Mouse (Mus musculus) bone marrow, adult 2 months (tissue): ENCODE measurements around the gene Gata3. TPM values are rescaled to one million over a fixed set of nuclear protein-coding genes. Genes with fewer than 3 reads are reported as not detected.

ENCODE experiments used
- H3K27ac ChIP-seq: fragments of 200-500 bp; 2 replicates; pipeline ENCODE4 v1.5.1; 2012; ENCODE audit warnings: low read depth, mild to moderate bottlenecking, control low read depth, inconsistent platforms, low read length; ENCODE audit not compliant: control insufficient read depth, poor library complexity, insufficient read depth
- H3K4me1 ChIP-seq: fragments of 200-500 bp; 2 replicates; pipeline ENCODE4 v1.6.1; 2011; ENCODE audit warnings: low read length; ENCODE audit not compliant: control insufficient read depth, insufficient read depth
- H3K4me3 ChIP-seq: fragments of 200-500 bp; replicated peaks from 2 replicates; pipeline ENCODE3; 2011; ENCODE audit warnings: mild to moderate bottlenecking, low read depth, low read length, control low read depth; ENCODE audit not compliant: control insufficient read depth
- CTCF ChIP-seq: fragments of 200-500 bp; IDR thresholded peaks from 2 replicates; pipeline ENCODE4 v1.5.1; 2011; ENCODE audit warnings: low read length, control low read depth; ENCODE audit not compliant: control insufficient read depth, insufficient read depth
- POLR2A ChIP-seq: fragments of 200-500 bp; IDR thresholded peaks from 2 replicates; pipeline ENCODE4 v1.6.1; 2011; ENCODE audit warnings: low read depth, mild to moderate bottlenecking, control low read depth, low read length, borderline replicate concordance; ENCODE audit not compliant: control insufficient read depth
- WGBS: fragments of 180-500 bp; shearing (Covaris S2); methylation state at CpG from one replicate; pipeline ENCODE4 v1.1.7; 2018; 5-methylcytosine and 5-hydroxymethylcytosine counted together
- polyA plus RNA-seq: library from polyadenylated mRNA; stranded (reverse); fragments of >200 nt; gene quantifications from 2 replicates; pipeline ENCODE4 v1.2.4, GENCODE M21; 2011; ENCODE audit warnings: low replicate concordance; ENCODE audit not compliant: missing spikeins, insufficient read depth, insufficient read length

Gene Gata3
- polyA plus RNA-seq, 1 experiment, result 6.1 TPM

DNA sequence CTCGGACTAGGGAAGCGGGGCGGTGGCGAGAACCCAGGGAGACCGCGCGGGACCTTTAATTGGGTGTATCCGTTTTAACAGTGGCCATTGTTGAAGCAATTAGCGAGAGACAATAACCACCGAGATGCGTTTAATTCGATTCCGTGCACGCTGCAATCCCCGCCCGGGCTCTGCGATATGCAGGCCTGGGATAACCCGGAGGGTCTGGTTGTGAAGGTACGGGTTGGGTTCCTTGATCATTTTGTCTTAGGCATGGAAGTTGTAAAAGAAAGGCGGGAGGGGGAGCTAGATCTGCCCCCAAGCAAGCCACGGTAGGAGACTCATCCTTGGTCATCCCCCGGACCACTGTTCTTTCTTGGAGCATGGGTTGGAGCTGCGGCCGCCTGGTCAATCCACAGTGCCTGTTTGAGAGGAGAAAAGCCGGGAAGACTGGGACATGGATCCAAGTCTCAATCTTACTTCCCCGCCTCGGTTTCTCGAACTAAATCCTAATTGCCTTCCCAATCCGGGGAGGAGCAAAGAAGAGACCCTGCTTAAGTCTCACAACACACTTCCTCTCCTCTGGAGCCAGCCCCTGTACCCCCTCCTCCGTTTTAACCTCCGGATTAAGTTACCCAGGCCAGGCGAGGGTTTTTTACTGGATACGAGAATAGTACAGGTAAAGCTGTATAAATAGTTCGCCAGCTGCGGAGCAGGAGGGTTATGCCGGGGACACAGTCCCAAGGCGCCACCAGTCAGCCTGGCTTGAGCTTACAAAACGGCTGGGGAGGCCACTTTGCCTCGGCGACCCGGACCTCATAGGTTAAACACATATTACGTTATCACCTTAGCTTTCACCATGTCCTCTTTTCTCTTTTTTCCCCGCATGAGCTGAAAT lies 6.7 kb downstream of the Gata3 start:
- TF ChIP-seq POLR2A (no peak), CTCF (no peak)
- H3K27ac ChIP-seq, result no peak overlapping the region
- H3K4me1 ChIP-seq, result no peaks in the 10 kb centered on the region; the same call in 1 of the 2 replicates
- 2% methylated on average over 43 of the region's 43 CpGs for WGBS
- no peak overlapping the region for H3K4me3 ChIP-seq

DNA sequence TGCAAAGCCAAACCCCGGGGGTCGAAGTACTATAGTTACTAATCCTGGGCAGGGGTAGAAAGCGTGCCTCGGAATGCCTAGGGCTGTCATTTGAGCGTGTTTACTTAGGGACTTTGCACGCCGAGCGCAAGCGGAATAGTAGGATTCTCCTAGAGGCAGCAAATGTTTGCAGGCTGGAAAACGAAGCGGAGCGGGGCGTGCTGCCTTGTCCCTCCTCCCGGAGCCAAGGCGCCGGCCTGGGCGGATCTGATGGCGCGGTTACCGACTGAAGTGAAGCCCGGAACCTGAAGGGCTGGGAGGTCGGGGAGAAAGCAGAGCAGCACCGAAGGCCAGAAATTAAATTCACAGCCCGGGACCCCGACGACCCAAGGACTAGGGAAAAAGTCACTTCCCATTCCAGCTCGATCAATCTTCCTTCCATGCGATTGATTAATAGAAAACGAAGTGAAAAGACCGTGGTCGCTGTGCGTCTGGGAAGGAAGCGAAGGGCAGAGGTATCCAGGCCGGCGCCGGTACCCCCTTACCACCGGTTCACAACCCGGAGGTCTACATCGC lies 7.4 kb downstream of the Gata3 start:
- Histone ChIP-seq H3K27ac (no peak overlapping the region), H3K4me1 (no peaks in the 10 kb centered on the region; the same call in 1 of the 2 replicates), H3K4me3 (no peak overlapping the region)
- WGBS, result 2% methylated on average over 39 of the region's 39 CpGs
- TF ChIP-seq CTCF, result no peak
- no peak for TF ChIP-seq POLR2A

DNA sequence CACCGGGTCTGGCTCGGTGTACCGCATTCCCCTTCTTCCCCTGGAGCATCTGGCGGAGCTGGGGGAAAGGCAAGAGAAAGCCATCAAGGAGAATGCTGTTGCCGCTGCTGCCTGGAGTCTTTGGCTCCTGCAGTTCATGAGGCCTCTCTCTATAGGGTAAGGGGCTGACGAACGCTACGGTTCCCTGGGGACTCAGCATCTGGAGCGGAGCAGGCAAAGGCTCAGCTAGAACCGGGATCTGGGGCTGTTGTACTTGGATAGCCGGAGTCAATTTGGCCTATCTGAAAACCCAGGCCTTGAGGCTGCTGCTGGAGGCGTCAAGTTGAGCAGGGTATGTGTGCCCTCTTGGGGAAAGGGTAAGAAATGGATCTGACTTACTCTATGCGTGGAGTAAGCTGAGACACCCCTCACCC lies 8.2 kb downstream of the Gata3 start:
- WGBS, result 13% methylated on average over 13 of the region's 13 CpGs
- no peak overlapping the region; the same call in 1 of the 2 replicates for H3K27ac ChIP-seq
- TF ChIP-seq POLR2A (no peak), CTCF (no peak)
- H3K4me1 ChIP-seq, result no peaks in the 10 kb centered on the region; the same call in 1 of the 2 replicates
- no peak overlapping the region for H3K4me3 ChIP-seq

DNA sequence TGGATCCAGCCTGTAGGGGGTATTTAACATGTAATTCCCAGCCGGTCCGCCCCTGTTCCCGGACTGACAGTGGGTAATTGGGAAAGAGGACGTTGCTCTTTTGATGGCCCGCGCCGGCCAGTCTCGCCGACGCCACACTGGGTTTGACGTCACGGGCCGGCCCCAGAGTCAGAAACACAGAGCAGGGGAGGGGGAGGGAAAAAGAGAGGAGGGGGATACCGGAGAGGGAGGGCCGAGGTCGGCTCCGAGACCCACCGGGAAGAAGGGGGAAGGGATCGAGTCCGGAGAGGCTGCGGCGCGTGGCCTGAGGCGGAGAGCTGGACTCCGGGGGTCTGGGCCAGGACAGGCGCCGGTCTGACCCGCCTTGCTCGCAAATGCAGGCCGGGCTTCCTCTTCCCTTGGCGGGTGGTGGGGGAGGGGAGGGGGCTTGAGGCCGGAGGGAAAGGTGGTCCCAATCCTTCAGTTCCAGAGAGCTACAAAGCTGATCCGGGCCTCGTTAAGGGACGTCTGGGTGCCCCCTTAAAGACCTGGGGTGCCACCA lies 8.7 kb downstream of the Gata3 start, which contains the start of gene 4930412O13Rik:
TSS of gene 4930412O13Rik (plus strand) at position 202 of the 541 bp plus-strand sequence.
- no peak within 1 kb of the TSS for H3K4me3 ChIP-seq
- H3K27ac ChIP-seq, result no peak within 1 kb of the TSS; the same call in 1 of the 2 replicates
- no peak for TF ChIP-seq CTCF
- 7% methylated on average over 33 of the region's 35 CpGs for WGBS
- no peaks in the 10 kb centered on the region; the same call in 1 of the 2 replicates for H3K4me1 ChIP-seq

DNA sequence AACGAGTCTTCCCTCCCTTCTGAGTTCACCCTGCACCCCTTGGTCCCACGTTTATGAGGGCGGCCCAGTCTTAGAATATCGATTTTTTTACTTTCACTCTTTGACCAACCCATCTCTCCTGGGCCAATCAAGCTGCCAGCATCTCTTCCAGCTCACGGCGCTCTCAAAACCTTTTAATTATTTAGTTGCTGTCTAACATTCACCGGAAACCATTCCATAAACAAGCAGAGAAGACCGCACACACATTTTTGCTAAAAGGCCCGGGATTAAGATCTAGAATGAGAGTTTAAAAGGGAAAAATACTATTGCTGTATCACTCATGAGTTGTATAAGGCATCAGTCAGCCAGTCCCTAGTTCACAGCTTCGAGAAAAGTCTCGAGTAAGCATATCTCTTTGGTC lies 9.6 kb downstream of the Gata3 start:
- no peak overlapping the region for H3K4me3 ChIP-seq
- no peaks in the 10 kb centered on the region; the same call in 1 of the 2 replicates for H3K4me1 ChIP-seq
- no peak overlapping the region for H3K27ac ChIP-seq
- TF ChIP-seq CTCF (no peak), POLR2A (no peak)
- WGBS, result 7% methylated on average over 11 of the region's 11 CpGs

DNA sequence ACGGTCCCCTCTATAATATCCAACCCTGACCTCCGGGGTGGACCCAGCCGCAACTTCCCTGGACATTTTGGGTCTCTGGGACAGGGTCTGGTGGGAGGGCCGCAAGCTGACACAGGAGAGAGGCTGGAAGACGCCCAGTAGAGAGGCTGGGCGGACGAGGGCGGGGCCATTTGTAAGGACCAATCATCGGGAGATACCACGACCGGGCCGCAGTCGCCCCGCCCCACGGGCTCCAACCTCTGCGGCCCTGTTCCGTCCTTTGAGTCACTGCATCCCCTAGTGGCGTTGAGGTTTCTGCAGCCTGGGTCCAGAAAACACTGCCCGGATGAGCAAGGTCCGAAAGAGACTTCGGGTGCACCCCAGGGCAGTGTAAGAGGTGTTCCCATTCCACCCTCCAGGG lies 10.3 kb downstream of the Gata3 start:
- Histone ChIP-seq H3K4me1 (no peaks in the 10 kb centered on the region; the same call in 1 of the 2 replicates), H3K27ac (no peak overlapping the region), H3K4me3 (peak overlapping the region; percentile 33)
- TF ChIP-seq CTCF, result peak; percentile 62; the same call in 1 of the 2 replicates
- TF ChIP-seq POLR2A, result no peak
- under 1% methylated on average over 21 of the region's 21 CpGs for WGBS

DNA sequence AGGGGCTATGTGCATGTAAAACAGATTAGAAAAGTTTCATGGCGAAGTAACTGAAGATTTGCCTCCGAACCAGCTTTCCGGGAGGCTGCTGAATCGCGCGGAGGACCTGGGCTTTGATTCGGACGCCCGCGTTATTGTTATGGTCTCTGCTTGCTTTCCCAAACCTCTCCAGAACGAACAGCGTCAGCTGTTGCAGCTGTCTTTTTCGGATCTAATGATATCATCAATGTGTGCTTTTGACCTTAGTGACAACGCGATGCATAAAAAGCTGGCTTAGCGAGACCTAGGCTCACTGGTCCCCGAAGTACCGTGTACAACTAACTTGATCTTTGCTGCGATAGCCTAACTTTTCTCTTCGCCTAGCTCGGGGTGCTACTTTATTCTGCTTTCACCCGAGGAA lies 10.7 kb downstream of the Gata3 start:
- Histone ChIP-seq H3K4me1 (no peaks in the 10 kb centered on the region; the same call in 1 of the 2 replicates), H3K4me3 (peak overlapping the region; percentile 33), H3K27ac (no peak overlapping the region)
- under 1% methylated on average over 22 of the region's 22 CpGs for WGBS
- TF ChIP-seq POLR2A (no peak), CTCF (no peak)

DNA sequence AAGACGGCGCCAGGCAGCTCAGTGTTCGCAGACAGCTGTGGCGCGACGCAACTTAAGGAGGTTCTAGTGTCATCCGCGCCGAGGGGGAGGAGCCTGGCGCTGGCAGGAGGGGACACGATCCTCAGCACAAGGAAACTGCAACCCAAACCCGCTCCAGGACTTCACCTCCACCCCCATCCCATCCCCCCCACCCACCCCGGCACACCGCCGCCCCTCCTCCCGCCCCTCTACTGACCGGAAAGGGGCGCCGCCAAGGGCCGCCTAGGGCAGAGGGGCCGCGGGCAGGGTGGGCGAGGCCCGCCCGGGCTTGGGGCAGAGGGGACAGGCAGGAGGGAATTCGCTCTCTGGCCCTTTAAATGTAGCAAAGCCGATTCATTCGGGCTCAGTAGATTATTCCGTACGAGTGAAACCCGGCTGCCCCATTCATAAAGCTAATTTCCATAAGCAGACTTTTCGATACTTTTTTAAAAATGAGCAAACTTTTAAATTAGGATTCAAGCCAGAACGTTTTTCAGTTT lies 11.2 kb downstream of the Gata3 start:
- TF ChIP-seq CTCF, result no peak
- no peak for TF ChIP-seq POLR2A
- Histone ChIP-seq H3K4me3 (peak overlapping the region; percentile 47), H3K27ac (no peak overlapping the region), H3K4me1 (no peaks in the 10 kb centered on the region; the same call in 1 of the 2 replicates)
- WGBS, result 1% methylated on average over 31 of the region's 33 CpGs
